Mouse (Mus musculus) erythroblast, adult 5-6 weeks (primary cell): ENCODE results near the gene Spag9. TPM values are rescaled to one million over a fixed set of nuclear protein-coding genes. Genes with fewer than 3 reads are reported as not detected.

Experiments used
- ATAC-seq: replicated peaks from 2 replicates; pipeline ENCODE4 v1.8.0; 2016; ENCODE audit warnings: moderate number of reproducible peaks, mild to moderate bottlenecking, moderate TSS enrichment, inconsistent platforms; ENCODE audit not compliant: poor library complexity, low FRiP score, severe bottlenecking
- total RNA-seq, 2 experiments: library from RNA; stranded (forward) in 1 of 2; stranded (reverse) in 1 of 2; fragments of 150-400 nt in 1 of 2; fragments of 200-764, 138-1000 nt in 1 of 2; gene quantifications; 2 replicates each; pipeline versions ENCODE4 v1.2.3 to v1.2.4; 2015 to 2017; ENCODE audit warnings: low replicate concordance in 2 of 2

The Spag9 gene
- total RNA-seq (2015; ENCODE audit: low replicate concordance) (9.2 and 18.3 TPM in 2 replicates), total RNA-seq (2017; ENCODE audit: low replicate concordance) (24.3 and 25.9 TPM in 2 replicates)

GRCm38 (mm10) chr11:93995720-93996305 lies at the start of gene Spag9:
Gene Spag9, plus strand, starts transcription at chr11:93996091.
- ATAC-seq: peak; percentile 88

GRCm38 (mm10) chr11:93948887-93949567 lies 46.9 kb upstream of the Spag9 start:
- ATAC-seq: no peak

- ATAC-seq: no peak
Measured at GRCm38 (mm10) chr11:93950045-93950444, 45.8 kb upstream of the Spag9 start.

- ATAC-seq: no peak
Measured at GRCm38 (mm10) chr11:93952376-93952775, 43.5 kb upstream of the Spag9 start.

- ATAC-seq: no peak
Measured at GRCm38 (mm10) chr11:93954738-93955255, 41.1 kb upstream of the Spag9 start.

- peak; percentile 96 for ATAC-seq
Measured at GRCm38 (mm10) chr11:93955256-93956150, 40.4 kb upstream of the Spag9 start.

- ATAC-seq: peak; percentile 26; the same call in 1 of the 2 replicates
Measured at GRCm38 (mm10) chr11:93956159-93956558, 39.7 kb upstream of the Spag9 start, which contains the start of gene Nme2. Gene Nme2, minus strand, starts transcription at chr11:93956259.

- no peak for ATAC-seq
Measured at GRCm38 (mm10) chr11:93957031-93957555, 38.8 kb upstream of the Spag9 start.

GRCm38 (mm10) chr11:93957746-93958145 lies 38.1 kb upstream of the Spag9 start:
- no peak for ATAC-seq

- ATAC-seq: no peak
Measured at GRCm38 (mm10) chr11:93961482-93961881, 34.4 kb upstream of the Spag9 start.

- no peak for ATAC-seq
Measured at GRCm38 (mm10) chr11:93963013-93963412, 32.9 kb upstream of the Spag9 start.

GRCm38 (mm10) chr11:93965391-93965790 lies 30.5 kb upstream of the Spag9 start:
- ATAC-seq: no peak

GRCm38 (mm10) chr11:93967381-93967780 lies 28.5 kb upstream of the Spag9 start:
- peak; percentile 12; the same call in 1 of the 2 replicates for ATAC-seq

GRCm38 (mm10) chr11:93968005-93968847 lies 27.7 kb upstream of the Spag9 start, which contains the start of the genes Gm20390 and Nme1:
Gene Gm20390, minus strand, starts transcription at chr11:93968293.
Gene Nme1, minus strand, starts transcription at chr11:93968521.
- peak; percentile 94 for ATAC-seq

- no peak for ATAC-seq
Measured at GRCm38 (mm10) chr11:93968848-93969128, 27.1 kb upstream of the Spag9 start.

- ATAC-seq: no peak
Measured at GRCm38 (mm10) chr11:93969171-93969570, 26.7 kb upstream of the Spag9 start.

GRCm38 (mm10) chr11:93969799-93970198 lies 26.1 kb upstream of the Spag9 start:
- no peak for ATAC-seq

GRCm38 (mm10) chr11:93972951-93973350 lies 22.9 kb upstream of the Spag9 start:
- no peak for ATAC-seq

GRCm38 (mm10) chr11:93979502-93980049 lies 16.3 kb upstream of the Spag9 start:
- ATAC-seq: no peak
